Mouse (Mus musculus) embryonic facial prominence, embryonic 14.5 days (tissue): ENCODE results near the gene Cxcl14. TPM values are rescaled to one million over a fixed set of nuclear protein-coding genes. Genes with fewer than 3 reads are reported as not detected.

Experiments used
- ATAC-seq: fragments of 200-750 bp; cut with Nextera tagmentation; 2 replicates; pipeline ENCODE4 v1.8.0; 2017; ENCODE audit warnings: low read depth, moderate number of reproducible peaks, moderate TSS enrichment
- DNase-seq: peaks from one replicate; pipeline ENCODE4 v3.0.0-alpha.2; 2015; ENCODE audit warnings: low spot score
- H3K27ac ChIP-seq: fragments of 300-500 bp; sonication (generic); replicated peaks from 2 replicates; pipeline ENCODE4 v1.5.1; 2014; ENCODE audit warnings: low read depth, mild to moderate bottlenecking, low read length, moderate library complexity
- H3K27me3 ChIP-seq: fragments of 300-500 bp; sonication (generic); replicated peaks from 2 replicates; pipeline ENCODE4 v1.6.1; 2014; ENCODE audit warnings: low read length; ENCODE audit not compliant: control insufficient read depth, insufficient read depth
- H3K36me3 ChIP-seq: fragments of 300-500 bp; sonication (generic); 2 replicates; pipeline ENCODE4 v1.6.1; 2014; ENCODE audit warnings: low read length, mixed read lengths; ENCODE audit not compliant: control insufficient read depth, insufficient read depth
- H3K4me1 ChIP-seq: fragments of 300-500 bp; sonication (generic); 2 replicates; pipeline ENCODE4 v1.6.1; 2014; ENCODE audit warnings: antibody characterized with exemption, low read length; ENCODE audit not compliant: control insufficient read depth, insufficient read depth
- H3K4me2 ChIP-seq: fragments of 300-500 bp; sonication (generic); 2 replicates; pipeline ENCODE4 v1.6.1; 2014; ENCODE audit warnings: low read depth, mild to moderate bottlenecking, low read length, moderate library complexity, mixed read lengths
- H3K4me3 ChIP-seq: fragments of 300-500 bp; sonication (generic); 2 replicates; pipeline ENCODE4 v1.5.1; 2014; ENCODE audit warnings: low read depth, mild to moderate bottlenecking, low read length
- H3K9ac ChIP-seq: fragments of 300-500 bp; sonication (generic); 2 replicates; pipeline ENCODE4 v1.6.1; 2014; ENCODE audit warnings: low read depth, mild to moderate bottlenecking, low read length, moderate library complexity, mixed read lengths
- H3K9me3 ChIP-seq: fragments of 300-500 bp; sonication (generic); 2 replicates; pipeline ENCODE4 v1.6.1; 2016; ENCODE audit warnings: low read length; ENCODE audit not compliant: control insufficient read depth
- WGBS: fragments of 180-500 bp; shearing (Covaris S2); extraction: QIAGEN DNeasy Blood & Tissue Kit; methylation state at CpG from one replicate; pipeline ENCODE4 v1.1.7; 2014; 5-methylcytosine and 5-hydroxymethylcytosine counted together
- polyA plus RNA-seq: library from polyadenylated mRNA; unstranded; fragments of >200 nt; fragmentation: Nextera tagmentation; extraction: Ambion mirVana; gene quantifications from 2 replicates; pipeline ENCODE4 v1.2.1, GENCODE M21; 2014

Gene Cxcl14
- polyA plus RNA-seq, 1 experiment from 2014 or later: 126 TPM

GRCm38 (mm10) chr13:56304453-56304852 lies 8.1 kb upstream of the Cxcl14 start:
- DNase-seq: no peak
- H3K27ac ChIP-seq: 0 out of 2 replicates have a peak overlapping the region, but pooled peaks have one; percentile 15
- no peak for ATAC-seq
- WGBS: 42% methylated on average over 4 of the region's 4 CpGs
- H3K36me3 ChIP-seq: no peaks in the 10 kb centered on the region
- no peaks in the 10 kb centered on the region for H3K9me3 ChIP-seq
- H3K9ac ChIP-seq: no peak overlapping the region
- no peak overlapping the region for H3K4me3 ChIP-seq
- H3K4me1 ChIP-seq: peaks cover 7% of the 10 kb centered on the region; the same call in 1 of the 2 replicates
- H3K27me3 ChIP-seq: no peaks in the 10 kb centered on the region
- H3K4me2 ChIP-seq: no peak overlapping the region

- Histone ChIP-seq H3K27me3 (peaks cover 35% of the 10 kb centered on the region), H3K4me1 (no peaks in the 10 kb centered on the region; the same call in 1 of the 2 replicates), H3K9me3 (no peaks in the 10 kb centered on the region), H3K4me3 (no peak overlapping the region), H3K27ac (no peak overlapping the region), H3K4me2 (no peak overlapping the region), H3K9ac (no peak overlapping the region), H3K36me3 (no peaks in the 10 kb centered on the region)
- DNase-seq (no peak), ATAC-seq (no peak)
- 94% methylated on average over 11 of the region's 11 CpGs for WGBS
Observed at GRCm38 (mm10) chr13:56299336-56299735, 3.0 kb upstream of the Cxcl14 start.

GRCm38 (mm10) chr13:56296659-56297020 lies 289 bp upstream of the Cxcl14 start:
- Histone ChIP-seq H3K4me1 (no peaks in the 10 kb centered on the region; the same call in 1 of the 2 replicates), H3K4me3 (peak overlapping the region; percentile 60), H3K9me3 (no peaks in the 10 kb centered on the region), H3K27ac (no peak overlapping the region), H3K27me3 (peaks cover 49% of the 10 kb centered on the region), H3K36me3 (peaks cover 10% of the 10 kb centered on the region; the same call in 1 of the 2 replicates), H3K9ac (peak overlapping the region; percentile 74; the same call in 1 of the 2 replicates), H3K4me2 (peak overlapping the region; percentile 78)
- ATAC-seq: no peak
- 5% methylated on average over 8 of the region's 8 CpGs for WGBS
- DNase-seq: no peak

GRCm38 (mm10) chr13:56295586-56295942 lies 787 bp downstream of the Cxcl14 start:
- Histone ChIP-seq H3K4me2 (peak overlapping the region; percentile 78), H3K4me1 (no peaks in the 10 kb centered on the region; the same call in 1 of the 2 replicates), H3K27me3 (peaks cover 49% of the 10 kb centered on the region), H3K27ac (no peak overlapping the region; the same call in 1 of the 2 replicates), H3K9ac (peak overlapping the region; percentile 74), H3K9me3 (no peaks in the 10 kb centered on the region), H3K4me3 (peak overlapping the region; percentile 60), H3K36me3 (peaks cover 10% of the 10 kb centered on the region; the same call in 1 of the 2 replicates)
- ATAC-seq (0 out of 2 replicates have a peak, but pooled peaks have one; percentile 7), DNase-seq (no peak)
- WGBS: 2% methylated on average over 13 of the region's 13 CpGs

- H3K9ac ChIP-seq: peak overlapping the region; percentile 74
- no peak for DNase-seq
- H3K4me3 ChIP-seq: peak overlapping the region; percentile 60
- H3K4me2 ChIP-seq: peak overlapping the region; percentile 78
- 6% methylated on average over 10 of the region's 10 CpGs for WGBS
- H3K4me1 ChIP-seq: no peaks in the 10 kb centered on the region; the same call in 1 of the 2 replicates
- no peaks in the 10 kb centered on the region for H3K9me3 ChIP-seq
- no peak for ATAC-seq
- peaks cover 49% of the 10 kb centered on the region for H3K27me3 ChIP-seq
- peak overlapping the region; percentile 19; the same call in 1 of the 2 replicates for H3K27ac ChIP-seq
- H3K36me3 ChIP-seq: peaks cover 10% of the 10 kb centered on the region; the same call in 1 of the 2 replicates
Observed at GRCm38 (mm10) chr13:56294908-56295307, 1.4 kb downstream of the Cxcl14 start.

- no peak overlapping the region for H3K4me2 ChIP-seq
- peaks cover 20% of the 10 kb centered on the region for H3K27me3 ChIP-seq
- peaks cover 10% of the 10 kb centered on the region; the same call in 1 of the 2 replicates for H3K36me3 ChIP-seq
- no peaks in the 10 kb centered on the region for H3K9me3 ChIP-seq
- ATAC-seq (no peak), DNase-seq (no peak)
- peaks cover 8% of the 10 kb centered on the region for H3K4me1 ChIP-seq
- WGBS: 74% methylated on average over 6 of the region's 6 CpGs
- H3K27ac ChIP-seq: 0 out of 2 replicates have a peak overlapping the region, but pooled peaks have one; percentile 41
- H3K4me3 ChIP-seq: no peak overlapping the region
- no peak overlapping the region for H3K9ac ChIP-seq
Observed at GRCm38 (mm10) chr13:56289998-56290397, 6.4 kb downstream of the Cxcl14 start.

- Histone ChIP-seq H3K4me3 (no peak overlapping the region), H3K27ac (no peak overlapping the region; the same call in 1 of the 2 replicates), H3K4me1 (peaks cover 8% of the 10 kb centered on the region), H3K36me3 (peaks cover 10% of the 10 kb centered on the region; the same call in 1 of the 2 replicates), H3K9ac (no peak overlapping the region), H3K9me3 (no peaks in the 10 kb centered on the region), H3K4me2 (peak overlapping the region; percentile 23; the same call in 1 of the 2 replicates), H3K27me3 (peaks cover 13% of the 10 kb centered on the region)
- WGBS: 26% methylated on average over 11 of the region's 11 CpGs
- ATAC-seq (peak; percentile 60; the same call in 1 of the 2 replicates), DNase-seq (peak; percentile 58)
Observed at GRCm38 (mm10) chr13:56289261-56289660, 7.1 kb downstream of the Cxcl14 start.

- H3K27me3 ChIP-seq: peaks cover 9% of the 10 kb centered on the region; the same call in 1 of the 2 replicates
- no peak; the same call in 1 of the 2 replicates for ATAC-seq
- H3K4me3 ChIP-seq: no peak overlapping the region
- no peak overlapping the region for H3K27ac ChIP-seq
- no peak overlapping the region for H3K9ac ChIP-seq
- peaks cover 10% of the 10 kb centered on the region; the same call in 1 of the 2 replicates for H3K36me3 ChIP-seq
- H3K9me3 ChIP-seq: no peaks in the 10 kb centered on the region
- 29% methylated on average over 4 of the region's 4 CpGs for WGBS
- no peak for DNase-seq
- H3K4me1 ChIP-seq: peaks cover 8% of the 10 kb centered on the region
- no peak overlapping the region for H3K4me2 ChIP-seq
Observed at GRCm38 (mm10) chr13:56288601-56289000, 7.8 kb downstream of the Cxcl14 start.

- DNase-seq: no peak
- no peak for ATAC-seq
- Histone ChIP-seq H3K27me3 (peaks cover 2% of the 10 kb centered on the region; the same call in 1 of the 2 replicates), H3K4me2 (no peak overlapping the region), H3K36me3 (peaks cover 4% of the 10 kb centered on the region; the same call in 1 of the 2 replicates), H3K27ac (no peak overlapping the region), H3K9ac (no peak overlapping the region), H3K9me3 (no peaks in the 10 kb centered on the region), H3K4me1 (peaks cover 8% of the 10 kb centered on the region), H3K4me3 (no peak overlapping the region)
- WGBS: 67% methylated on average over 9 of the region's 9 CpGs
Observed at GRCm38 (mm10) chr13:56287091-56287490, 9.3 kb downstream of the Cxcl14 start.
